Mouse (Mus musculus) thymus, postnatal 25 days (tissue): ENCODE results near the gene Rabggta.
A peak's percentile ranks its signal among the peaks of the same experiment; 100 is the strongest.

Source experiments
- DNase-seq: peaks from one replicate; pipeline ENCODE4 v3.0.0; 2022

Gene Rabggta

GRCm38 (mm10) chr14:55730531-55731032 is 8.5 kb upstream of the Rabggta start:
- no peak for DNase-seq

- no peak for DNase-seq
These were observed 8.1 kb upstream of the Rabggta start for GRCm38 (mm10) chr14:55730116-55730515.

- DNase-seq, result no peak
These were observed 6.0 kb upstream of the Rabggta start for GRCm38 (mm10) chr14:55727889-55728685.

- no peak for DNase-seq
These were observed 4.2 kb upstream of the Rabggta start for GRCm38 (mm10) chr14:55726261-55726660.

- peak; percentile 79 for DNase-seq
These were observed 2.4 kb upstream of the Rabggta start for GRCm38 (mm10) chr14:55724411-55724871.

GRCm38 (mm10) chr14:55723433-55723832 is 1.4 kb upstream of the Rabggta start:
- no peak for DNase-seq

- DNase-seq, result no peak
These were observed 429 bp upstream of the Rabggta start for GRCm38 (mm10) chr14:55722438-55722945.

- DNase-seq, result no peak
These were observed 987 bp downstream of the Rabggta start for GRCm38 (mm10) chr14:55721076-55721475.

- DNase-seq, result no peak
These were observed 1.4 kb downstream of the Rabggta start for GRCm38 (mm10) chr14:55720666-55721065.

GRCm38 (mm10) chr14:55719737-55720136 is 2.3 kb downstream of the Rabggta start:
- DNase-seq, result no peak

- no peak for DNase-seq
These were observed 5.2 kb downstream of the Rabggta start for GRCm38 (mm10) chr14:55716884-55717283.

- DNase-seq, result no peak
These were observed 5.8 kb downstream of the Rabggta start for GRCm38 (mm10) chr14:55716271-55716670.

GRCm38 (mm10) chr14:55714893-55715292 is 7.2 kb downstream of the Rabggta start:
- DNase-seq, result no peak

- DNase-seq, result no peak
These were observed 8.3 kb downstream of the Rabggta start, which contains the start of gene Tgm1 for GRCm38 (mm10) chr14:55713729-55714122. Gene Tgm1 (minus strand): TSS chr14:55713926.

- DNase-seq, result no peak
These were observed 8.9 kb downstream of the Rabggta start for GRCm38 (mm10) chr14:55713007-55713728.

- no peak for DNase-seq
These were observed 10.3 kb downstream of the Rabggta start for GRCm38 (mm10) chr14:55711786-55712185.

GRCm38 (mm10) chr14:55709509-55709908 is 12.6 kb downstream of the Rabggta start:
- no peak for DNase-seq

GRCm38 (mm10) chr14:55707397-55707796 is 14.7 kb downstream of the Rabggta start:
- no peak for DNase-seq

GRCm38 (mm10) chr14:55706051-55706600 is 15.9 kb downstream of the Rabggta start:
- no peak for DNase-seq

GRCm38 (mm10) chr14:55702761-55703160 is 19.3 kb downstream of the Rabggta start:
- no peak for DNase-seq

- no peak for DNase-seq
These were observed 20.9 kb downstream of the Rabggta start for GRCm38 (mm10) chr14:55701131-55701530.

GRCm38 (mm10) chr14:55697226-55697625 is 24.8 kb downstream of the Rabggta start:
- DNase-seq, result no peak

- no peak for DNase-seq
These were observed 32.6 kb downstream of the Rabggta start for GRCm38 (mm10) chr14:55689433-55689832.
